Mouse (Mus musculus): ENCODE data around the gene Gm16440.
"Not testable (repeated sequence)": the region's sequence is repeated elsewhere in the genome, so short reads cannot be mapped to it uniquely, and the experiment has no call there.

The Gm16440 gene

GRCm38 (mm10) chr14:6390219-6390618 lies at the start of gene Gm16440:
TSS of gene Gm16440 (minus strand) at chr14:6390319.
- DNase-seq (ENCODE audit: low spot score in 2 of 2): not testable (repeated sequence)

- peak; percentile 24 to 58 for DNase-seq (ENCODE audit: low spot score in 2 of 2)
These were observed 36.6 kb upstream of the Gm16440 start for GRCm38 (mm10) chr14:6426766-6427165.

GRCm38 (mm10) chr14:6426353-6426752 lies 36.2 kb upstream of the Gm16440 start:
- DNase-seq (ENCODE audit: low spot score in 2 of 2): peak in 1 of 2 experiments; percentile 51

GRCm38 (mm10) chr14:6412382-6412781 lies 22.3 kb upstream of the Gm16440 start, which contains the start of gene Gm3591:
TSS of gene Gm3591 (minus strand) at chr14:6412482.
- not testable (repeated sequence) for DNase-seq (ENCODE audit: low spot score in 2 of 2)

- not testable (repeated sequence) for DNase-seq (ENCODE audit: low spot score in 2 of 2)
These were observed 46.5 kb downstream of the Gm16440 start, which contains the start of gene Gm3618 for GRCm38 (mm10) chr14:6343578-6343977. TSS of gene Gm3618 (minus strand) at chr14:6343678.

Measured in urinary bladder, postnatal 4 days (tissue).